Mouse (Mus musculus) lung, postnatal 25 days (tissue): ENCODE data around the gene Pknox1.

Experiments used
- DNase-seq: peaks from one replicate; pipeline ENCODE4 v3.0.0; 2022; ENCODE audit warnings: low spot score

Pknox1 gene

DNA sequence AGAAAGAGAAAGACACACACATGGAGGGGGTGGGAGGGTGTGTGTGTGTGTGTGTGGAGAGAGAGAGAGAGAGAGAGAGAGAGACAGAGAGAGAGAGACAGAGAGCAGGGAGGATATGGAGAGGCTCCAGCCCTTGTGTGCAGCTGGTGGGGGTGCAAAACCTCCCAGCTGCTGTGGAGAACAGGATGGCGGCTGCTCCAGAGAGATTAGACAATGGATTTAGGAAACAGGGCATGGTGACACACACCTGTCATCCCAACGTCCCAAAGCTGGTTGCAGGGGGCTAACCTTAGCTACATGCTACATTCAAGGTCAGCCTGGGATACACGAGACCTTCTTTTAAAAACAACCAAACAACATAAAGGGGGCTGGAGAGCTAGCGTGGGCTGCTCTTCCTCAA is 8.3 kb upstream of the Pknox1 start:
- DNase-seq: no peak

- no peak for DNase-seq
Measured at GRCm38 (mm10) chr17:31557124-31557880, 7.2 kb upstream of the Pknox1 start.

DNA sequence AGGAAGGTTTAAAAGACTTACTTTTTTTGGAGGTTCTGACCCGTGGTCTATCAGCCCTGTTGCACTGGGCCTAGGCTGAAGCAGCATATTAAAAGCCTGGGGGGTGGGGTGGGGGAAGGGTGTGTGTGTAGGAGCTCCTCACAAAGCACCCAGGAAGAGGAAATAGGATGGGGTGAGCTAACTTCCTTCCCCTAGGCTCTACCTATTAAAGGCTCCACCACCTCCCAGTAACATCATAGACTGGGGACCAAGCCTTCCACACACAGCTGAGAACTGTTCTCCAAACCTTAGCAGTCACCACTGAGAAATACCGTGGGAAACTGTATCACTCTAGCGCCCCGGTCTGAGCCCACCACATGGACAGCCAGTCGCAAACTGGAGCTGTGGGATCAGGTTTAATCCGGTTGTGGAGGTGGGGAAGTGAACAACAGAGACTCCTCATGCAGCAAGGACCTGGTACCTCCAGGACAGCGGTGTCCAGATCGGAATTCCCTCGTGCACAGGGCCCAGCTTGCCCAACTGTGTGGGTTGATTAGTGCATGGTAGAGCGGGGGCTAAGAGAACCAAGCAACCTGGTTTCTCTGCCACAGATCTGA is 6.5 kb upstream of the Pknox1 start:
- DNase-seq: no peak

DNA sequence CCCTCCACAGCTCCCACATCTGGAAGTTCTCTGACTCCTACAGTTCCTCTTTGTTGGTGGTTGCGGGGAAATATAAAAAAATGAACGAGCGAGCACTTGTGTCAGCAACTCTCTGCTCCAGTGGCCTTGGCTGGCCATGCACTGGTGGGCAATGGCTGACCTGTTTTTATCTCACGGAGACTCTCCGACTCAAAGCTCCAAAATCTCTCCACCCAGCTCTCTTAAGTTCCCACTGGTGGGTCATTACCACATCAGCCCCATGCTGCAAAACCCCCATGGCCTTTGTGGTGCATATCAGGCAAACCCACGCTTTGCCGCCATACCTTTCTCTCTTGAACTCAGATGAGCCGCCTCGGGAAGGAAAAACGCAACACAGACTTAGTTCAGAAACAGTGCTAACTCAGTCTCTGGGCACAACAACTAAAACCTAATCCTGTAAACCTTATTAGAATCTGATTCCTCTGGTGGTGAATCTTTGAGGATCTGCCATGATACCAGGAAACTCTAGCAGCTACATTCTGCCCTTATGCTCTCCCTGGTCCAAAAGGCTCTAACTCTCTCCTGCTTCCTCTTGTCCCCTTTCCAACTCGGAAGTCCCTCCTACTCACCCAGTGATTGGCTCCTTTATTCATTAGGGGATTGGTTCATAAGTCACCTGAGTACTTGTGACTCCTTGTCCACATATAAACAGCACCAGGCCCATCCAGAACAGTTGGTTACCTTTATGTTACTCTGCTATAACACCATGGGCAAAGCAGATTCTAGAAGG is 5.3 kb upstream of the Pknox1 start:
- DNase-seq: no peak

DNA sequence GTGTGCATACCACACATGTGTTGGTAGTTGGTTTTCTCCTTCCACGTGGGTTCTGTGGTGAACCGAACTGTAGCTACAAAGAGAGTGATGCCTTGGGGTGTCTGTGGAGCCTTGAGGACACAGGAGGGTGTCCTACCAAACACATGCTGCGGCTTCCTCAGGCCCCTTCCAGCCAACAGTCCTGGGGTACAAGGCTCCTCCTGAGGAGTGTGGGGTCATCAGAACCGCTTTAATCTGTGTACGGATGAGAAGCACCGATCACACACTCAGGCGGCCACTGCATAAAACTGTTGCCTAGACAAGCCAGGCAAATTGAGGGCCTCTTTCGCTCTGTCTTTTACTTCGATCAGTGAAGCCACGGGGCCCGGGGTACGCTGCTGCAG is 911 bp upstream of the Pknox1 start:
- peak; percentile 23 for DNase-seq

- DNase-seq: no peak
Measured at GRCm38 (mm10) chr17:31564858-31565140, 265 bp downstream of the Pknox1 start.

DNA sequence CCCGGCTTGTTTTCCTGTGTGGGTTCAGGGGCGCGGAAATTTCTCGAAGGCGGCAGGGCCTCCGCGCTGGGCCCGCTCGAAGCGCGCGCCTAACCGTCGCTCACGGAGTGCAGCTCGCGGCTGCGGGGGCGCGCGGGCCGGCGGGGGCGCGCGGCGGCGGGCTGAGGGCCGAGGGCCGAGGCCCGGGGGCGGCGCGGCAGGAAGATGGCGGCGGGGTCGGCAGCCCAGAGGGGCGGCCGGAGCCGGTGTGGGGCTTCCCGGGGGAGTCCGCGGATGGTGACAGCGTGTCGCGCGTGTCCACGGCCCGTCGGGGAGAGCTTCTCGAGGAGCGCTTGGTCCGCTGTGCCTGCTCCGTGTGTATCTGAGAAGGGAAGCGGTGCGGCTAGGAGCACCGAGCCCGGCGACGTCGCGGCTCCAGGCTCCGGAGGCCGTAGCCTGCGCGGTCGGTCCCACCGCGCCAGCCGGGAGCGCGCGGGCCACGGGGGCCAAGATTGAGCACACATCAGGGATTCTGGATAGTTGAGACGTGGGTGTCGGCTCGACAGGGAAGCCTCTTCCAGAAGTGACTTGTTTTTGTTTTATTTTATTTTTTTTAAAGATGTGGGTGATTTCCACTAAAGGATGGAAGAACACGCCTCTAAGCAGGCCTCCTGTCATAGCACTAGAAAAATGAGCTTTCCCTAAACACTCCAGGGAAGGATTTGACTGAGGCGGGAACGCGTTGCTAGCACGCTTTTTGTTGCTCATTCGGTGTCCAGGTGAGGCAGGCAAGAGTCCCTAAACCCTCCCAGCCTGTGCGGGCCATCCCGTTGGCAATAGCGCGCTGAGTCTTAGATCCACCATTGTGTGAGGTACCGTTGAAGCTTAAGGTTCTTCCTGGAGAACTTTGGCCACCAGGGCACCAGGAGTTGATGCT is 865 bp downstream of the Pknox1 start:
- peak; percentile 55 for DNase-seq

GRCm38 (mm10) chr17:31566276-31566675 is 1.7 kb downstream of the Pknox1 start:
- DNase-seq: no peak

DNA sequence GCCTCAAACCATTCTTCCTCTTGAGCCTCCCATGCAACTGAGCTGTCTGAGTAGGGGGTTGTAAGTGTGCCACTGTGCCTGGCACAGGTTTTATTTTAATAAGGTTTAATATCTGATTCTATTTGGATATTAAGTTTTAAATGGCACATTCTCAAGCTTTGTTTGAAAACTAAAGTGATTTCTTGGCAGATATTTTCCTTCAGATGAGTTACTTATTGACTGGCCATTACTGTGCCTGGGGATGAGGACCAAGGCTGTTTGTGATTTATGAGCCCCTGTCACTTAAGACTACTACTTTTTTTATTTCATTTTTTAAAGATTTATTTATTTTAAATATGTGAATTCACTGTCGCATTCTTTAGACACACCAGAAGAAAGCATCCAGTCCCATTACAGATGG is 5.2 kb downstream of the Pknox1 start:
- no peak for DNase-seq

- no peak for DNase-seq
Measured at GRCm38 (mm10) chr17:31570321-31570925, 5.9 kb downstream of the Pknox1 start.

GRCm38 (mm10) chr17:31571689-31572088 is 7.2 kb downstream of the Pknox1 start:
- DNase-seq: no peak

DNA sequence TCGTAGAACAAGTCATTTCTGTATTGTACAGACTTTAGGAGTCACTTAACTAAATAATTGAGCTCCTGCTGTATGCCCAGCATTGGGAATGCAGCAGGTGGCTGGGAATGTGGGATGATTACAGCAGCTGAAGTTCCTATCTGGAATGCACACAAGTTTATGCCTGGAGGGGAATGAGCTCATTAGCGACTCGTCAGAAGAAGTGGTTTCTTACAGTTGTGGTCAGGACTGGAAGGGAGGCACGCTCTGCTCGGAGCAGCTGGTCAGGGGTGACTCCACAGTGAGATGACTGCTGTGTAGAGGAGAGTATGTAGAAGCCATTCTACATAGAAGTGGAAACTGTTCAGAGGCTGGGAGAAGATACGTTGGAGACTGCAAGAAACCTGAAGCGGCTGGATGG is 10.1 kb downstream of the Pknox1 start:
- no peak for DNase-seq

DNA sequence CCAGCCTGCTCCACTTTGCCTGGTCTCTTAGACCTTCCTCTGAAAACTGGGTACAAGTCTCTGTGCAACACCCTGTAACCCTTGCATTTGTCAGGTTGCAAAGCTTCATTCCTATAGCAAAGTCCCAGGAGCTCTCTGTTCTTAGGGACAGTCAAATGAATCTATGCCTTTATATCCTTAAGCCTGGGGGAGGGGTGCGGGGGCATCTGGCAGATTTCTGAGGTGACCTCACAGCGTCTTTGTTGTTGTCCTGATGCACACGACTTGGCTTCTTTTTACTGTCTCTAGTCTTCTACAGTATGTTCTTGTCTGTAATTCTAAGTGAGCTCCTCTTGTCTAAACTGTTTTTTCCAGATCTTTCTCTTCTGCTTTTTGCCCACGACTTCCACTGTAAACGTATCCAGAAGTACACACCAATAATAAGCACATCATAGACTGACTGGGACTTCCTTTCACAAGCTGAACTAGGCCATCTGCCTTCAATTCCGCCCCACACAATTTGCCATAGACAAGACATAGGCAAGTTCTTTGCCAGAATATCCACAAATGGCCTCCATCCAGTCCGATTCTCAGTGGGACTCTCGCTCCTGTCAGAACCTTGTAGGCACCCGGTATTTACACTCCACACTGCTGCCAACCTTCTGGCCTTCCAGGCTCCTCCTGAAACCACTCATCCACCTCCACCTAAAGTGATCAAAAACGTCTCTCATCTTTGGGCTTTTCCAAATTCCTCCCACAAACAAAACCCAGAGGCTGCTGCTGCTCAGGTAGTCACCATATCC is 12.1 kb downstream of the Pknox1 start:
- no peak for DNase-seq

- no peak for DNase-seq
Measured at GRCm38 (mm10) chr17:31580344-31580743, 15.8 kb downstream of the Pknox1 start.

DNA sequence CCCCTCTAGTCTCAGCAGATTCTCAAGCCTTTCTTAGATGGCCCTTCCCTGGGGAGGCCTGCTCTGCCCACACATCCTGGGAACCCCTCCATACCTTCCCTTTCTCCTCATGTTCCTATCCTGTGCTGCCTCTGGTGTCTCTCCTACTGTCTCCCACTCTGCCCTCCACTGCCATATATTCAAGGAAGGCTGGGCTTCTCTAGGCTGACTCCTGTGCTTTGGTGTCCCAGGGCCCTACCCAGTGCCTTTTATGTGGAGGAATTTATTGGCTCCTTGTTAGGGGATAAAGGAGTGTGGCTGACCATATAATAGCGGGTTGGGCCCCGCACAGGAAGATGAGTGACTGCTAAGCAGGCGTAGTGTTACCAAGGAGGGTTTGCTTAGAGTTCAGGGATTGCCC is 18.7 kb downstream of the Pknox1 start:
- DNase-seq: no peak

GRCm38 (mm10) chr17:31583781-31584180 is 19.2 kb downstream of the Pknox1 start:
- no peak for DNase-seq

DNA sequence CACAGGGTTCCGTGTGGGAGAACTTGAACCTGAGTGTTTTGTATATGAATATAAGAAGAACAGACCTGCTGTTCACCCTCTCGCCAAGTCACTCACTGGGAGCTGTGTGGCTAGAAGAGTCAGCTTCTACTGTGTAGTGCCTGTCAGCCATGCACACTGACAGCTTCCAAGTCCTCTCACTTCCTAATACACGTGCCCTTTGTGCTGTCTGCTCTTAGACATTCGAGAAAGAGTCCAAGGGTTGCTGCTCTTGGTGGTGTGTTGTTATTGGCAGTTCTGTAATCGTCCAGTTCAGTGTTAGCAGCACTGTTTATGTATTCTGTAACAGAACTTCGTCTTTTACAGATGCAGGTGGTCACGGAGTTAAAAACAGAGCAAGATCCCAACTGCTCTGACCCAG is 23.6 kb downstream of the Pknox1 start:
- DNase-seq: no peak

DNA sequence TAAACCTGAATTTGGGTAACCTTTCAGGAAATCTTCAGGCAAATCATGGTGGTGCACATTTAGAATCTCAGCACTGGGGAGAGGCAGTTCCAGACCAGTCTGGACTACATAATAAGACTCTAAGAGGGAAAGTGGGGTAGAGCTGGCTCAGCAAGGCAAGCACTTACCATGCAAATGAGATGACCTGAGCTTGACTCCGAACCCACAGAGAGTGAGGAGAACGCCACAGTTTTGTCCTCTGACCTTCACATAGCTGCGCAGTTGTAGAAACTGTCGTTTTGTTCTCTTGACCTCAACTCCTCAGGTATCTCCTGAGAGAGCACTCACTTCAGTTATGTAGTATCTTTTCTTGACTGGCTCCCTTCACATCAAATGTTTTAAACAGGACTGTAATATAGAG is 24.2 kb downstream of the Pknox1 start:
- DNase-seq: no peak

DNA sequence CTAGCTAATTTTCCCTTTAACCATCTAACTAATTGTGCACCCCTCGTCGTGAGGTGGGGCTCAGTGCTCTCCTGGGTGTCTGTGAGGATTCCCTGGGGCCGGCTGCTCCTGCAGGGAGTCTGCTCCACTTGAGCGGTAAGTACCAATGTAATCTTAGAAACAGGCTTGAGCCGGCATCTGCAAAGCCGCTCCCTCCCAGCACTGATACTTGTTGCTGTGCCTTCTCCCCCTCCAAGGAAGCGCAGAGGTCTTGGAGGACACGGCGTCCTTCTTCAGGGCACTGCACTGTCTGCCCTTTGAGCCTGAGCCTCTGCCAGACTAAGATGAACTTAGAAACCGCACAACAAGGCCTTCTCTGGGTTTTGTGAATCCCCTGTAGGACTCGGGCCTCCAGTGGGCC is 26.3 kb downstream of the Pknox1 start:
- DNase-seq: no peak

- DNase-seq: peak; percentile 38
Measured at GRCm38 (mm10) chr17:31594590-31594989, 30.1 kb downstream of the Pknox1 start.

GRCm38 (mm10) chr17:31595077-31595476 is 30.5 kb downstream of the Pknox1 start:
- DNase-seq: no peak
